Mouse (Mus musculus): ENCODE data around the gene Fut2. TPM values are rescaled to one million over a fixed set of nuclear protein-coding genes. Genes with fewer than 3 reads are reported as not detected.
A peak's percentile ranks its signal among the peaks of the same experiment; 100 is the strongest.

The Fut2 gene
- polyA plus RNA-seq, 1 experiment from 2014 or later, result 0.77 TPM

DNA sequence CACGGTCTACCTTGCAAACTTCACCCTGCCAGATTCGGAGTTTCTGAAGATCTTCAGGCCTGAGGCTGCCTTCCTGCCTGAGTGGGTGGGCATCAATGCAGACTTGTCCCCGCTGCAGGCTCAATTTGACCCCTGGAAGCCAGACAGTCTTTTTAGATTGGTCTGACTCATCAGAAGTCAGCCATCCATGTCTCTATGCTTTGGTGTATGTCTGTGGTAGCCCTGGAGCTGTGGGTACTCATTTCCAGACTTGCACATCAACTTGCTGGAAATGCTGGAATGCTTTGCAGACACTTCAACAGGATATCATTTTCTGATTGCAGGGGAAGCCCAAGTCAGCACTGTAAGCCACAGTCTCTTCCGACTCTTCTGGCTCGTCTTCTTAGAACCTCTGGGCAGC lies 46.6 kb downstream of the Fut2 start:
- H3K4me2 ChIP-seq, result no peak overlapping the region
- no peak overlapping the region for H3K9ac ChIP-seq
- H3K27me3 ChIP-seq (replicated peaks), result peaks cover 58% of the 10 kb centered on the region
- H3K9me3 ChIP-seq (replicated peaks), result no peaks in the 10 kb centered on the region
- no peak for ATAC-seq (ENCODE audit: insufficient number of reproducible peaks, low FRiP score)
- no peaks in the 10 kb centered on the region for H3K36me3 ChIP-seq
- peaks cover 7% of the 10 kb centered on the region for H3K4me1 ChIP-seq (replicated peaks)
- H3K27ac ChIP-seq (ENCODE audit: poor library complexity, severe bottlenecking), result no peak overlapping the region
- WGBS, result 70% methylated on average over 5 of the region's 5 CpGs
- H3K4me3 ChIP-seq, result no peak overlapping the region

DNA sequence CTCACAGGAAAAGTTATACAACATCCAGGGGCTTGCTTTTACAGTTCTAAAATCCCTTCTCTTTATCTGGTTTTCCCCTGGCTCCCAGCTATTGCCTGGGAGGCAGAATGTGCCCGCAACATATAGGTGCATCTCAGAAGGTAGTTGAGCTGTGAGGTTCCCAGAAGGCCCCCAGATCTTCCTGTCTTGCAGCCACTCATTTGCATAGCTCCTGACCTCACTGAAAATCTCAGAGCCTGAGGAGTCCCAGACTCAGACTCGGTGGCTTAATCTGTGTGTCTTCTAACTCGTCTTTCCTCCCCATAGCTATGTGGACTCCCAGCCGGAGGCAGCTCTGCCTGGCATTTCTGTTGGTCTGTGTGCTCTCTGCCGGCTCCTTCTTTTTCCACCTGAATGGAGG lies 47.9 kb downstream of the Fut2 start:
- Histone ChIP-seq H3K4me2 (no peak overlapping the region), H3K9ac (no peak overlapping the region), H3K27me3 (replicated peaks) (peaks cover 62% of the 10 kb centered on the region), H3K4me3 (no peak overlapping the region), H3K27ac (ENCODE audit: poor library complexity, severe bottlenecking) (no peak overlapping the region), H3K9me3 (replicated peaks) (no peaks in the 10 kb centered on the region), H3K36me3 (no peaks in the 10 kb centered on the region), H3K4me1 (replicated peaks) (peaks cover 7% of the 10 kb centered on the region)
- WGBS, result 73% methylated on average over 5 of the region's 5 CpGs
- no peak for ATAC-seq (ENCODE audit: insufficient number of reproducible peaks, low FRiP score)

DNA sequence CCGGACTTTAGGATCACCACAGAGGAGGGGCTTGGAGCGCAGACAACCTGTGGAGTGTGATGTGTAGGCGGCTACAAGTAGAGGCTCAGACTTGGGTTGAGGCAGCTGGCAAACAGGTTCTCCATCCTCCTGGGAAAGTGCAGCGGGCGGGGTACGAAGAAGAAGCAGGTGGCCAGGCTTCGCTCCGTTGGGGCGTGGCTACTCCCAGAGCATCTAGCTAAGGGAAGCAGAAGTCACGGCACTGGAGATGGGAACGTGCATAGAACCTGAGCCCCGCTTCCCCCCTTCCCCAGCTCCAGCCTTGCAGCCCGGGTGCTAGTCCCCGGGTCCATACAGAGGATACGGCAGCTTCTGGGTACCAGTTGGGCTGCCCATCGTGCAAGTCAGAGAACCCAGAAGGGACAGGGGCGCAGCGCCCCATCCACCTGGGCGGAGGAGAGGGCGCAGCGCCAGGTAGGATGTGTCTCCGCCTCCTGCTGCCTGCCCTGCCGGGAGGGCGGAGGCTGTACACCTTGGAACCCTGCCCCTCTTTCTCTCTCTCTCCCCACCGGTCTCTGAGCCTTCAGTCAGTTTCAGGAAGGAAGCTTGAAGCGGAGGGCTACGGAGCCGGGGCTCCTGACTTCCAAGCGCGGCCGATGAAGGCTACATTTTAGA lies 49.0 kb downstream of the Fut2 start, which contains the start of gene Fut1:
TSS of gene Fut1 (plus strand) at position 248 of the 654 bp plus-strand sequence.
- Histone ChIP-seq H3K4me3 (no peak within 1 kb of the TSS; the same call in 1 of the 2 replicates), H3K27me3 (replicated peaks) (peaks cover 62% of the 10 kb centered on the region), H3K27ac (ENCODE audit: poor library complexity, severe bottlenecking) (no peak within 1 kb of the TSS), H3K4me1 (replicated peaks) (peaks cover 7% of the 10 kb centered on the region), H3K9ac (no peak within 1 kb of the TSS), H3K4me2 (peak within 1 kb of the TSS; percentile 6; the same call in 1 of the 2 replicates), H3K36me3 (no peaks in the 10 kb centered on the region), H3K9me3 (replicated peaks) (no peaks in the 10 kb centered on the region)
- 11% methylated on average over 31 of the region's 31 CpGs for WGBS
- ATAC-seq (ENCODE audit: insufficient number of reproducible peaks, low FRiP score), result no peak

- Histone ChIP-seq H3K4me1 (replicated peaks) (peaks cover 7% of the 10 kb centered on the region), H3K36me3 (no peaks in the 10 kb centered on the region), H3K4me2 (no peak overlapping the region), H3K9ac (no peak overlapping the region; the same call in 1 of the 2 replicates), H3K4me3 (no peak overlapping the region), H3K9me3 (replicated peaks) (no peaks in the 10 kb centered on the region), H3K27ac (ENCODE audit: poor library complexity, severe bottlenecking) (no peak overlapping the region), H3K27me3 (replicated peaks) (peaks cover 62% of the 10 kb centered on the region)
- 25% methylated on average over 6 of the region's 6 CpGs for WGBS
- ATAC-seq (ENCODE audit: insufficient number of reproducible peaks, low FRiP score), result no peak
These were observed 49.9 kb downstream of the Fut2 start for GRCm38 (mm10) chr7:45616277-45616676.

GRCm38 (mm10) chr7:45609511-45609910 lies 56.7 kb downstream of the Fut2 start:
- no peak overlapping the region for H3K4me2 ChIP-seq
- H3K36me3 ChIP-seq, result no peaks in the 10 kb centered on the region
- H3K9me3 ChIP-seq (replicated peaks), result no peaks in the 10 kb centered on the region
- WGBS, result 71% methylated on average over 1 of the region's 1 CpGs
- no peak overlapping the region for H3K9ac ChIP-seq
- H3K4me3 ChIP-seq, result no peak overlapping the region
- H3K27ac ChIP-seq (ENCODE audit: poor library complexity, severe bottlenecking), result no peak overlapping the region
- H3K27me3 ChIP-seq (replicated peaks), result peaks cover 7% of the 10 kb centered on the region
- ATAC-seq (ENCODE audit: insufficient number of reproducible peaks, low FRiP score), result no peak
- no peaks in the 10 kb centered on the region for H3K4me1 ChIP-seq (replicated peaks)

DNA sequence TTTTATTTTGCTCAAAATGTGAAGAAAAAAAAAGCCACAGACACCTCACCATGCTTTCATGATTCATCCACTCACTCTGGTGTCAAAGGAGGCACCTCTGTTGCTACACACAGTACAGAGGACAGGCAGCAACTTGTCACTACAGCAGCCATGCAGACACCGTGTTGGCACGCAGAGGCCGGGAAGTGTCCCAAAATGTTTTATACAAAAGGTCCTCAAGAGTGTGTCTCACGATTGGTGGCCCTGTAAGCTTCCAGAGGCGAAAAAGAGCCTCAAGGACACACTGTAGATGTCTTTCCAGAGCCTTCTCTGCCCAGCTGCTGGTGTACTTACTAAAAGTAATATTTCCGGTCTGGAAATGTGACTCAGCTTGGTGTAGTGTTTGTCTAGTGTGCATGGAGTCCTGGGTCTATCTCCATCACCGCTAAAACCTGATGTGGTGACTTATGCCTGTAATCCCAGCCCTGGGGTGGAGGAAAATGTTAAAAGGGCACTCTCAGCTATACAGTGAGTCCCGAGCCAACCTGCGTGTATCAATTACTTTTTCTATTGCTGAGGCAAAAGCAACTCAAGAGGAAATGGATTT lies 60.4 kb downstream of the Fut2 start:
- H3K4me3 ChIP-seq, result no peak overlapping the region

GRCm38 (mm10) chr7:45598960-45599879 lies 67.0 kb downstream of the Fut2 start:
- Histone ChIP-seq H3K9ac (no peak overlapping the region), H3K4me2 (peak overlapping the region; percentile 38), H3K9me3 (replicated peaks) (no peaks in the 10 kb centered on the region), H3K4me3 (no peak overlapping the region), H3K27me3 (replicated peaks) (no peaks in the 10 kb centered on the region), H3K27ac (ENCODE audit: poor library complexity, severe bottlenecking) (no peak overlapping the region), H3K4me1 (replicated peaks) (peaks cover 15% of the 10 kb centered on the region), H3K36me3 (no peaks in the 10 kb centered on the region)
- WGBS, result 41% methylated on average over 18 of the region's 18 CpGs
- no peak for ATAC-seq (ENCODE audit: insufficient number of reproducible peaks, low FRiP score)

More for the DNA sequence above, 60.4 kb downstream of the Fut2 start:
- H3K27ac ChIP-seq (ENCODE audit: poor library complexity, severe bottlenecking), result no peak overlapping the region
- H3K9me3 ChIP-seq (replicated peaks), result no peaks in the 10 kb centered on the region
- 76% methylated on average over 9 of the region's 9 CpGs for WGBS
- H3K4me1 ChIP-seq (replicated peaks), result no peaks in the 10 kb centered on the region
- no peak overlapping the region for H3K9ac ChIP-seq
- H3K4me2 ChIP-seq, result no peak overlapping the region
- no peaks in the 10 kb centered on the region for H3K27me3 ChIP-seq (replicated peaks)
- no peaks in the 10 kb centered on the region for H3K36me3 ChIP-seq
- no peak for ATAC-seq (ENCODE audit: insufficient number of reproducible peaks, low FRiP score)

Other genes starting within 250 kb of the Fut2 start
- not detected in 2 replicates for gene Lhb, start 245.6 kb downstream of the Fut2 start, polyA plus RNA-seq (2016; fragmentation: Nextera tagmentation; extraction: Ambion mirVana)
- 115 and 121 TPM in 2 replicates for gene Gys1, start 231.6 kb downstream of the Fut2 start, polyA plus RNA-seq (2016; fragmentation: Nextera tagmentation; extraction: Ambion mirVana)
- gene Ruvbl2, start 228.3 kb downstream of the Fut2 start, polyA plus RNA-seq (2016; fragmentation: Nextera tagmentation; extraction: Ambion mirVana), result 80.7 TPM in 2 replicates
- gene Ftl1, start 206.5 kb downstream of the Fut2 start, polyA plus RNA-seq (2016; fragmentation: Nextera tagmentation; extraction: Ambion mirVana), result 4,047 and 4,171 TPM in 2 replicates
- 139 and 151 TPM in 2 replicates for gene Bax, start 199.5 kb downstream of the Fut2 start, polyA plus RNA-seq (2016; fragmentation: Nextera tagmentation; extraction: Ambion mirVana)
- gene Tulp2, start 184.5 kb downstream of the Fut2 start, polyA plus RNA-seq (2016; fragmentation: Nextera tagmentation; extraction: Ambion mirVana), result 0.87 TPM in 2 replicates
- gene Gm45808, start 179.6 kb downstream of the Fut2 start, polyA plus RNA-seq (2016; fragmentation: Nextera tagmentation; extraction: Ambion mirVana), result not detected in 2 replicates
- gene Dhdh, start 177.6 kb downstream of the Fut2 start, polyA plus RNA-seq (2016; fragmentation: Nextera tagmentation; extraction: Ambion mirVana), result 4.2 and 4.3 TPM in 2 replicates
- 176 and 185 TPM in 2 replicates for gene Nucb1, start 156.0 kb downstream of the Fut2 start, polyA plus RNA-seq (2016; fragmentation: Nextera tagmentation; extraction: Ambion mirVana)
- 33.7 and 35.2 TPM in 2 replicates for gene Ppp1r15a, start 140.1 kb downstream of the Fut2 start, polyA plus RNA-seq (2016; fragmentation: Nextera tagmentation; extraction: Ambion mirVana)
- gene Plekha4, start 140.1 kb downstream of the Fut2 start, polyA plus RNA-seq (2016; fragmentation: Nextera tagmentation; extraction: Ambion mirVana), result 0.57 and 0.68 TPM in 2 replicates
- gene Hsd17b14, start 111.5 kb downstream of the Fut2 start, polyA plus RNA-seq (2016; fragmentation: Nextera tagmentation; extraction: Ambion mirVana), result 0.64 and 0.70 TPM in 2 replicates
- 64.7 and 66.6 TPM in 2 replicates for gene Bcat2, start 96.2 kb downstream of the Fut2 start, polyA plus RNA-seq (2016; fragmentation: Nextera tagmentation; extraction: Ambion mirVana)
- not detected in 2 replicates for gene Fgf21, start 50.9 kb downstream of the Fut2 start, polyA plus RNA-seq (2016; fragmentation: Nextera tagmentation; extraction: Ambion mirVana)
- not detected in 2 replicates for gene Fut1, start 49.1 kb downstream of the Fut2 start, polyA plus RNA-seq (2016; fragmentation: Nextera tagmentation; extraction: Ambion mirVana)
- 0.35 and 0.65 TPM in 2 replicates for gene Izumo1, start 44.6 kb downstream of the Fut2 start, polyA plus RNA-seq (2016; fragmentation: Nextera tagmentation; extraction: Ambion mirVana)
- gene Rasip1, start 38.9 kb downstream of the Fut2 start, polyA plus RNA-seq (2016; fragmentation: Nextera tagmentation; extraction: Ambion mirVana), result 36.1 and 38.1 TPM in 2 replicates
- gene Mamstr, start 26.4 kb downstream of the Fut2 start, polyA plus RNA-seq (2016; fragmentation: Nextera tagmentation; extraction: Ambion mirVana), result 3.3 and 5.4 TPM in 2 replicates
- not detected in 2 replicates for gene Ntn5, start 17.6 kb upstream of the Fut2 start, polyA plus RNA-seq (2016; fragmentation: Nextera tagmentation; extraction: Ambion mirVana)
- gene Sec1, start 28.0 kb upstream of the Fut2 start, polyA plus RNA-seq (2016; fragmentation: Nextera tagmentation; extraction: Ambion mirVana), result 0.18 and 0.49 TPM in 2 replicates
- gene Car11, start 33.4 kb upstream of the Fut2 start, polyA plus RNA-seq (2016; fragmentation: Nextera tagmentation; extraction: Ambion mirVana), result 5.4 and 5.8 TPM in 2 replicates
- gene Dbp, start 38.7 kb upstream of the Fut2 start, polyA plus RNA-seq (2016; fragmentation: Nextera tagmentation; extraction: Ambion mirVana), result 4.1 and 5.3 TPM in 2 replicates
- gene Rpl18, start 49.1 kb upstream of the Fut2 start, polyA plus RNA-seq (2016; fragmentation: Nextera tagmentation; extraction: Ambion mirVana), result 603 and 625 TPM in 2 replicates
- gene Sphk2, start 51.6 kb upstream of the Fut2 start, polyA plus RNA-seq (2016; fragmentation: Nextera tagmentation; extraction: Ambion mirVana), result 18.5 and 20.0 TPM in 2 replicates
- gene Fam83e, start 54.8 kb upstream of the Fut2 start, polyA plus RNA-seq (2016; fragmentation: Nextera tagmentation; extraction: Ambion mirVana), result 0.29 and 0.33 TPM in 2 replicates
- not detected in 2 replicates for gene Spaca4, start 59.4 kb upstream of the Fut2 start, polyA plus RNA-seq (2016; fragmentation: Nextera tagmentation; extraction: Ambion mirVana)
- 0.53 and 0.86 TPM in 2 replicates for gene Lmtk3, start 117.3 kb upstream of the Fut2 start, polyA plus RNA-seq (2016; fragmentation: Nextera tagmentation; extraction: Ambion mirVana)
- 0.23 and 0.40 TPM in 2 replicates for gene Sult2b1, start 118.3 kb upstream of the Fut2 start, polyA plus RNA-seq (2016; fragmentation: Nextera tagmentation; extraction: Ambion mirVana)
- 108 and 115 TPM in 2 replicates for gene Cyth2, start 148.2 kb upstream of the Fut2 start, polyA plus RNA-seq (2016; fragmentation: Nextera tagmentation; extraction: Ambion mirVana)
- 0.63 and 0.70 TPM in 2 replicates for gene Kcnj14, start 158.4 kb upstream of the Fut2 start, polyA plus RNA-seq (2016; fragmentation: Nextera tagmentation; extraction: Ambion mirVana)
- gene Grwd1, start 164.6 kb upstream of the Fut2 start, polyA plus RNA-seq (2016; fragmentation: Nextera tagmentation; extraction: Ambion mirVana), result 43.9 and 46.6 TPM in 2 replicates
- 53.4 and 55.5 TPM in 2 replicates for gene Kdelr1, start 206.4 kb upstream of the Fut2 start, polyA plus RNA-seq (2016; fragmentation: Nextera tagmentation; extraction: Ambion mirVana)
- gene Grin2d, start 212.0 kb upstream of the Fut2 start, polyA plus RNA-seq (2016; fragmentation: Nextera tagmentation; extraction: Ambion mirVana), result 0.37 and 0.42 TPM in 2 replicates
- gene Syngr4, start 230.3 kb upstream of the Fut2 start, polyA plus RNA-seq (2016; fragmentation: Nextera tagmentation; extraction: Ambion mirVana), result 0.89 and 1.2 TPM in 2 replicates
- gene Tmem143, start 230.5 kb upstream of the Fut2 start, polyA plus RNA-seq (2016; fragmentation: Nextera tagmentation; extraction: Ambion mirVana), result 5.8 and 7.2 TPM in 2 replicates

Measured in heart, embryonic 12.5 days (tissue).